Mouse (Mus musculus) ovary, adult 2 months (tissue): ENCODE measurements around the gene Ankub1. TPM values are rescaled to one million over a fixed set of nuclear protein-coding genes. Genes with fewer than 3 reads are reported as not detected.

Experiments
- polyA plus RNA-seq: library from polyadenylated mRNA; depleted of rRNA; stranded (reverse); fragments of >200 nt; gene quantifications from 2 replicates; pipeline ENCODE4 v1.2.3, GENCODE M21; 2012; rRNA removed

Gene Ankub1
- 0.36 and 0.38 TPM in 2 replicates for polyA plus RNA-seq

DNA sequence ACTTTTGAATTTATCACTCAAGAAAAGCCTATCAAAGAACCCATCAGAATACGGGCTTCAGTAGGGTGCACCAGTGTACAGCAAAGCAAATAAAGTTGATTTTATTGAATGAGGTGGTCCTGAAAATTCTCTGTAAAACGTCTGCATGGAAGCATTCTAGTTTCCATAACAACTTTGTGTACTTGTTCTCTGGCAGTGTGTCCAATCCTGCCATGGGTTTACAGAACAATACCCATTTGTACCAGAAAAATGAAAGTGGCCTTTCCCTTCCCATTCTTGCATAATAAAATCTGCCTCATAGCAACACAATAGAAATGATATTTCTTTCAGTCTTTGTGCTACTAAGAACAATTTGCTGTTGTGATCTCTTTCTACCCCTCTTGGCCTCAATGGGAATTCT lies at the start of gene Ankub1:
Gene Ankub1 (minus strand): TSS at position 81 of the 400 bp plus-strand sequence.

GRCm38 (mm10) chr3:57735511-57736370 lies 43.1 kb upstream of the Ankub1 start, which contains the start of gene Rnf13:
Gene Rnf13 (plus strand): TSS chr3:57736062.

DNA sequence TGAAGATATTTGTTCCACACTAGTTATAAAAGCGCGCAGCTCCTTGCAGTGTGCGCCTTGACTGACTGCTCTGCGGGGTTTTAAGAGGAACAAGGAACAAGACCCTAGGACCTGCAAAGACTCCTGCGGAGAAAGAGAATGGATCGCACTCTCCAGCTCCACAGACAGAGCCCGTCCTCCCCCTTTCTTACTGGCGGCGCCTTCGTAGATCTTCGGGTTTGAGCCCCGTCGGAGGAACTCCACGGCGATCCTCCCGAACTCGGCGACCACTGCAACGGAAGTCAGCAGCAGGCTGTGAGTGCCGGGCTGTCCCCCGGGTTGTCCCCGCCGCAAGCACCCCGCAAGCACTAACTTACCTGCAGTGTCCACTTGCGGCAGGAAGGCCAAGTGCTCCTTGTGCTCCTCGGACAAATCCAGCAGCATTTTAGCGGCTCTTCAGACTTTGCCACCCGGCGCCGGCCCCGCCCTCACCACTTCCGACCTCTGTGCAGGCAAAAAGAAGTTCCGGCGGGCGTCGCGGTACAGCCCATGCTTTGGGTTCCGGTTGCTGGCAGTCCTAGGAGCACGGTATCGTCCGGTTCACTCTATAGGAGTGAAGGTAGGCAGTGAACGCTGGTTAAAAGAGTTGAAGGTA lies 41.3 kb downstream of the Ankub1 start, which contains the start of gene Commd2:
Gene Commd2 (minus strand): TSS at position 485 of the 634 bp plus-strand sequence.

Other genes with a start within 250 kb of the Ankub1 start
- gene Wwtr1, start 116.9 kb downstream of the Ankub1 start, polyA plus RNA-seq: 51.8 and 64.5 TPM in 2 replicates
- 14.6 and 19.6 TPM in 2 replicates for gene Commd2, start 41.1 kb downstream of the Ankub1 start, polyA plus RNA-seq
- gene Rnf13, start 43.3 kb upstream of the Ankub1 start, polyA plus RNA-seq: 35.5 and 42.7 TPM in 2 replicates
- 17.9 and 30.2 TPM in 2 replicates for gene Pfn2, start 155.3 kb upstream of the Ankub1 start, polyA plus RNA-seq